Mouse (Mus musculus): ENCODE data around the gene Smim23. TPM values are rescaled to one million over a fixed set of nuclear protein-coding genes. Genes with fewer than 3 reads are reported as not detected.

The Smim23 gene
- polyA plus RNA-seq, 1 experiment from 2014 or later = not detected

DNA sequence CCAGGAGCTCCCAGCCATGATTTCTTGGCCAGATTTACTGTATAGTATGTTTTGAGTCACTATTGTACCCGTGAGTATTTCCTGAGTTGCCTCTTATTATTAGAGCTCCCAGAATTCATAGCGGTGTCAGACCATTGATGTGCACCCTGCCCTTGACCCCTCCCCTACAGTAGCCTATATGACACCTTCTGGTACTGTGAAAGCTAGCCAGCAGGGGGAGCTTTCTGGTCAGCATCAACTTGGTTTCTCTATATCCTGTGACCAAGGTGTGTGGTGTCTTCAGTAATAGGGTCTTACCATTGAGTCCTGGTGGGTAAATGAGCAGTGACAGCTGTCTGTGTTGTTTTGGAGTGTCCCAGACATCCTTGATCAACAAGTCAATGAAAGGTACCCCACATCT is 18.4 kb downstream of the Smim23 start:
- no peaks in the 10 kb centered on the region for H3K27me3 ChIP-seq
- ATAC-seq (ENCODE audit: low FRiP score, low read depth) = no peak
- H3K4me2 ChIP-seq (replicated peaks) = no peak overlapping the region
- H3K9ac ChIP-seq (replicated peaks) = no peak overlapping the region
- no peak overlapping the region for H3K27ac ChIP-seq (replicated peaks)
- H3K36me3 ChIP-seq = no peaks in the 10 kb centered on the region
- no peaks in the 10 kb centered on the region for H3K9me3 ChIP-seq
- no peak overlapping the region for H3K4me3 ChIP-seq
- 16% methylated on average over 2 of the region's 2 CpGs for WGBS
- H3K4me1 ChIP-seq = peaks cover 8% of the 10 kb centered on the region

DNA sequence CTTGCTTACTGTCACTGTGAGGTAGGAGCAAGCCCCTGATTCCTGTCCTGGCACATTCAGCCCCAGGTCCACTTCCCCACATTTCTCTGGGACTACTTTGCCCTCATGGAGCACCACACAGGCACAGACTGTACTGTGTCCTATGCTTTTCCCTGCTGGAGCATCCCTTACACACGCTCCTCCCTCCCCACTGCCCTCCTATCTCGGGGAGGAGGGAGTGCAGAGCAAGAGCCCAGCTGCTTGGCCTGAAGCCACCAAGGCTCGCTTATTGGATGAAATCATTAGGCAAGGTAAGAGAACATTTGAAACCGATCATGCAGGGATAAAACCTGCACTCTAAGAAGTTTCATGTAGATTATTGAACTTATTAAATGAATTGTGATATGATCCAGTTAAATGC is 20.7 kb downstream of the Smim23 start:
- WGBS = 60% methylated on average over 4 of the region's 4 CpGs
- H3K27me3 ChIP-seq = no peaks in the 10 kb centered on the region
- H3K27ac ChIP-seq (replicated peaks) = no peak overlapping the region
- ATAC-seq (ENCODE audit: low FRiP score, low read depth) = no peak
- no peaks in the 10 kb centered on the region for H3K9me3 ChIP-seq
- H3K4me3 ChIP-seq = no peak overlapping the region
- no peak overlapping the region for H3K9ac ChIP-seq (replicated peaks)
- H3K4me2 ChIP-seq (replicated peaks) = no peak overlapping the region
- no peaks in the 10 kb centered on the region for H3K36me3 ChIP-seq
- no peaks in the 10 kb centered on the region; the same call in 1 of the 2 replicates for H3K4me1 ChIP-seq

DNA sequence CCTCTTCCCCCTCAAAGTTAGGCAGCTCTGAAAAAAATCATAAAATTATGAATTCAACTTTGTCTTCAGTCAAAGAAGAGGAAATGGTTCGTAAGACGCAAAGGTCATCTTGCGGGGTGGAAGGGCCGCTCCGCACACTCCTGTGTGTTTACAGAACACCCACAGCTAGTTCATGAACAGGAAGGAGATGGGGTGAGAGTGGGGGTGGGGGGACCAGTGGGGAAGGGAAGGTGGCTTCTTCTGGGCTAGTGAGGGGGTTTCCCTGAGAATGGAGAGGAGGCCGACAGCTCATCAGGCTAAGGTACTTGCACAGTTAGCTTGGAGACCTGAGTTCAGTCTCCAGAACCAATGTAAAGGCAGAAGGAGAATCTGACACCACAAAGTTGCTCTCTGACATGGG is 22.7 kb downstream of the Smim23 start:
- ATAC-seq (ENCODE audit: low FRiP score, low read depth) = no peak
- Histone ChIP-seq H3K4me3 (no peak overlapping the region), H3K27me3 (no peaks in the 10 kb centered on the region), H3K9ac (replicated peaks) (no peak overlapping the region), H3K36me3 (no peaks in the 10 kb centered on the region), H3K27ac (replicated peaks) (no peak overlapping the region), H3K4me2 (replicated peaks) (no peak overlapping the region), H3K4me1 (no peaks in the 10 kb centered on the region; the same call in 1 of the 2 replicates), H3K9me3 (no peaks in the 10 kb centered on the region)
- 88% methylated on average over 6 of the region's 6 CpGs for WGBS

DNA sequence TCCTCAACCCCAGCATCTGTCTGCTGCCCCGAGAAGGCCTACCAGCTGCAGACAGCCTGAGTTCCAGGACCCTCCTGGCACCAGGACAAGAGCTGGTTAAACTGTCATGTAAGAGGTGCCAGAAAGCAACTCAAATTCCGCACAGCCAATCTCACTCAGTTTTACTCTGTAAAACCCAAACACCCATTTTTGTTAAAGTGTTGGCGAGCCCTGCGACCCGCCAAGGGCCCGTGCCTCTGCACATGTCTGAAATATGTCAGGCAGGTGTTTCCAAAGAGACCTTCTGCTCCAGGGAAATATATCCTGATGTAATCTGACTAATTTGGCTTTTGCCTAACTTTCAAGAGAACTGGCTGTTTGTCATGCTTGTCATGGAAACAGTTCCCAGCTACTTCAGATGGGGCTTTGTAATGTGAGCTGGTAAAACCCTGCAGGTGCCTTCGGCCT is 23.5 kb downstream of the Smim23 start:
- Histone ChIP-seq H3K4me1 (no peaks in the 10 kb centered on the region; the same call in 1 of the 2 replicates), H3K4me3 (no peak overlapping the region), H3K9me3 (no peaks in the 10 kb centered on the region), H3K9ac (replicated peaks) (no peak overlapping the region), H3K4me2 (replicated peaks) (no peak overlapping the region), H3K36me3 (no peaks in the 10 kb centered on the region), H3K27me3 (no peaks in the 10 kb centered on the region), H3K27ac (replicated peaks) (no peak overlapping the region)
- no peak for ATAC-seq (ENCODE audit: low FRiP score, low read depth)
- WGBS = 82% methylated on average over 7 of the region's 7 CpGs

DNA sequence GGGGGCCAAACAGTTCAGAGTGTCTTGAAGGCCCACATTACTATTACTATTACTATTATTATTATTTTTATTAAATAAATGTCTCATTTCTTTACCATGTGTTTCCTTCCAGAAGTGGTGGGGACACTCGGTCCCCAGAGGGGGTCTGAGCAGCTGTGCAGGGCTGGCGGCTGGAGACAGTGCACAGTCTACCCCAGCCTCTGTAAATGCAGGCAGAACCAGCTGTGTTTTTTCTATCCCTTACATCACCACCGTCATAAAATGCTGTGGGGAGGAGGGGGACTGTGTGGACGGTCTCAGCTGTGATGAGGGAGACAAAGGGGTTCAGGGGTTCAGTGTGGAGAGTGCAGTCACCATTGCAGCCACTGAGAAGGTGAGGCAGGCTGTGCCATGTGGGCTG is 26.0 kb downstream of the Smim23 start:
- no peak overlapping the region for H3K9ac ChIP-seq (replicated peaks)
- H3K36me3 ChIP-seq = no peaks in the 10 kb centered on the region
- H3K9me3 ChIP-seq = no peaks in the 10 kb centered on the region
- 72% methylated on average over 4 of the region's 4 CpGs for WGBS
- no peak overlapping the region for H3K4me3 ChIP-seq
- no peak overlapping the region for H3K27ac ChIP-seq (replicated peaks)
- H3K27me3 ChIP-seq = no peaks in the 10 kb centered on the region
- no peaks in the 10 kb centered on the region; the same call in 1 of the 2 replicates for H3K4me1 ChIP-seq
- no peak for ATAC-seq (ENCODE audit: low FRiP score, low read depth)
- H3K4me2 ChIP-seq (replicated peaks) = no peak overlapping the region

DNA sequence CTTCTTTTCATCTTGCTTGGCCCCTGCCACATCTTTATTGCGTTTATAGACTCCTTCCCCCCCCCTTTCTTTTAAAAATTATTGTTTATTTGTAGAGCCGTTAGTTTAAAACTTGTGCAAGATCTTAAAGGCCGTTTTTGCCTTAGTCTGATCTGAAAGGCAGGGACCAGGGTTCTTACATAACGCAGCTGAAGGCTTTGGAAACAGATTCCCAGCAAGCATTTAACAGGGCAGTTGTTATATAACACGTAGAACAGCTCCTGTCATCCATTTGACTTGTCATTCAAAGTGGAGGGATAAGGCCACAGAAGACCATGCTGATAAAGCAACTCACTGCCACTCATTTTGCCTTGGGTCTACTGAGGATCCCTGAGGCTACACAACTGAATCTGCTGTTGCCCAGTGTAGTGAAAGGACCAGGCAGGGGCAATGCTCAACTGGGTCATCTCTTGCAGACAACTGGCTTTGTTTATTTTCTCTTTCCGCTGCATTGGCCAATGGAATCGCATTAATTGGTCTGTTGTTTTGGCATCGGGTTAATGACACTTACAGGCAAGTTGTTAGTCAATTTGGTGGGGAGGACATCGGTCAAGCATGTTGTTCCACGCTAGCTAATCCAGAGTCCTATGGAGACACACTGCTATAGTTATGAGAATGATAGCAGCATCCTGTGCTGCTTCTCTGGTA is 29.5 kb downstream of the Smim23 start:
- Histone ChIP-seq H3K4me2 (replicated peaks) (no peak overlapping the region), H3K36me3 (no peaks in the 10 kb centered on the region), H3K27me3 (no peaks in the 10 kb centered on the region), H3K4me3 (no peak overlapping the region), H3K9me3 (no peaks in the 10 kb centered on the region), H3K4me1 (no peaks in the 10 kb centered on the region), H3K27ac (replicated peaks) (no peak overlapping the region), H3K9ac (replicated peaks) (no peak overlapping the region)
- 81% methylated on average over 10 of the region's 10 CpGs for WGBS
- no peak for ATAC-seq (ENCODE audit: low FRiP score, low read depth)

DNA sequence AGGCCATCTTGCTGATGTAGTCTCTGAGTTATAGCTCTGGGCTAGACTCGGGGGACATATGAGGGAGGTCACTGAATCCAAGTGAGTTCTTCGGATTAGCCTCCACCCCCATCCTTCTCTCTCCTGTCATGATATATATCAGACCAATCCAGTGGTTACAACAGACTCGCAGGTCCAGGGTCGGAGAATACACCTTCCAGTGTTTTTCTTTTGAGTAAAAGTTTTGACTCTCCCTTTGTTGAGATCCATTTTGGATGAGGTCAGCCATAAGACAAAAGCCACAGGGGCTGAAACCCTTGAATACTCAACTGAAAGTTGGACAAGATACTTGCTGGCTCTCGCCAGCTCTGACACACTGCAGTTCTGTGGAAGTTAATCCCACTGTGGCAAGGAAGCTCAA is 38.2 kb downstream of the Smim23 start:
- Histone ChIP-seq H3K4me1 (no peaks in the 10 kb centered on the region), H3K36me3 (no peaks in the 10 kb centered on the region), H3K27ac (replicated peaks) (no peak overlapping the region), H3K4me2 (replicated peaks) (no peak overlapping the region), H3K9ac (replicated peaks) (no peak overlapping the region), H3K9me3 (no peaks in the 10 kb centered on the region), H3K27me3 (no peaks in the 10 kb centered on the region), H3K4me3 (no peak overlapping the region)
- 84% methylated on average over 5 of the region's 5 CpGs for WGBS
- ATAC-seq (ENCODE audit: low FRiP score, low read depth) = no peak

DNA sequence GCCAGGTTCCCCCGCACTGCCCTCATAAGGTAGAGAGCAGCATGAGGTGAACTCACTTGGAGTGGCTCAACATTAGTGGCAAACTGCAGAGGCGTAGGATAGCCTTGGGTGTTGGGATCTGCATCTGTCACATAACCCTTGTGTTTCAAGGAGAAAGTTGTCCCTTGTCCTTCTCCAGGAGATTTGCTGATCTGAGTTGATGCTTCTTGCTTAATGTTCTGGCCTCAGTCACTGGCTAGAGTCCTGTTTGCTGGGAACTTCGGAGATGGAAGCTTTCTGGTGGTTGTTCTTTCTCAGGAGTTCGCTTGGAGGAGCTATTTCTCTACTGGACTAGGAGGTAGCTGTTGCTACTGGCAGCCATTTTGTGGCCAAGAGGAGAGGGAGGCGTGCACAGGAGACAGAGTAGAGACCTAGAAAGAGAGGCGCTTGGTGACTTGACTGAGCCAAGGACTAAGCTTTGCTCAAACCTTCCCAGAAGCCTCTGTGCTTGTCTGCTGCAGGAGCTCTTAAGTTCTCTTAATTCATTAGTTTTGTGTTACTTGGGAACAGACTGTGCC is 38.7 kb downstream of the Smim23 start:
- Histone ChIP-seq H3K27me3 (no peaks in the 10 kb centered on the region), H3K4me3 (no peak overlapping the region), H3K27ac (replicated peaks) (no peak overlapping the region), H3K9ac (replicated peaks) (no peak overlapping the region), H3K9me3 (no peaks in the 10 kb centered on the region), H3K4me1 (peaks cover 5% of the 10 kb centered on the region), H3K36me3 (no peaks in the 10 kb centered on the region), H3K4me2 (replicated peaks) (no peak overlapping the region)
- WGBS = 87% methylated on average over 6 of the region's 6 CpGs
- ATAC-seq (ENCODE audit: low FRiP score, low read depth) = no peak

DNA sequence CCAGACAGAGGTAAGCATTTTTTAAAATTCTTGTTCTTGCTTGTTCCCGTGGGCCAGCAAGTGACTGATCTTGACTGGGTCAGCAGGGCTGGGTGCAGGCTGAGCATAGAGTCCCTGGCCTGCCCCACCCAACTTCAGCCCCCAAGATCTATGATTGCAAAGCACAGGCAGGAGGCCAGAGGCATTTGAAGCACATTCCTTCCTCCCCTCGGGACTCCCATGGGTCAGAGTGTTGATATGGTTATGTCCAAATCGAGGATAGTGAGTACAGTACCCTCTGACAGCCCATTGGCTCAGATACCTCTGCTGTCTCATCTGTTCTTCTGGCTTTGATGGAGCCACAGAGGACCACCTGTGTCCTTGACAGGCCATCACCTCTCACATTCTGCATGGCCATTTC is 41.7 kb downstream of the Smim23 start:
- ATAC-seq (ENCODE audit: low FRiP score, low read depth) = no peak
- 84% methylated on average over 3 of the region's 3 CpGs for WGBS
- peaks cover 6% of the 10 kb centered on the region for H3K4me1 ChIP-seq
- H3K4me3 ChIP-seq = no peak overlapping the region
- no peaks in the 10 kb centered on the region for H3K27me3 ChIP-seq
- no peaks in the 10 kb centered on the region for H3K9me3 ChIP-seq
- H3K4me2 ChIP-seq (replicated peaks) = no peak overlapping the region
- no peak overlapping the region for H3K27ac ChIP-seq (replicated peaks)
- H3K9ac ChIP-seq (replicated peaks) = no peak overlapping the region
- no peaks in the 10 kb centered on the region for H3K36me3 ChIP-seq

DNA sequence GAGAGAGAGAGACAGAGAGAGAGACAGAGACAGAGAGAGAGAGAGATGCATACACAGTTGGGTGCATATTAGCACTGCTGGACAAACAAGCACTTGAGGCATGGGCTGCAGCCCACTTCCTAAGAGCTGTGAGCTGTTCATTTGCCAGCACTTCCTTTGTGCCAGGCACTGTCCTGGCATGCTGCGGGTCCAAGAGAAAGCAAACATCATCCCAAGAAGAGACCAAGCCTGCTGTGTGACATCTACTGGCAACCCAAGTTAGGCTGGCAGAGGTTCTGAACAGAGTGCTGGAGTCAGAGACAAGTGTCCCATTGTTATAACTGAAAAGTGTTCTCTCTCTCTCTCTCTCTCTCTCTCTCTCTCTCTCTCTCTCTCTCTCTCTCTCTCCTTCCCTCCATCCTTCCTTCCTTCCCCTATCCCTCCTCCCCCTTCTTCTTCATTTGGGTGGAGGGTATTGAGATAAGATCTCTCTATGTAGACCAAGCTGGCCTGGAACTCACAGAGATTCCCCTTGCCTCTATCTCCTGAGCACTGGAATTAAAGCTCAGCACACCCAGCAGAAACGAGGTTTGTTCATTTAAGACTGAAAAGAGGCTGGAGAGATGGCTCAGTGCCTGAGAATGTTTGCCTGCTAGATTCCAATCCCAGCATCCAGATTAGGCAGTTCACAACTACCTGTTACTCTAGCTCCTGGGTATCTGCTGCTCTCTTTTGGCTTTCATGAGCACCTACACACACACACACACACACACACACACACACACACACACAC is 42.6 kb downstream of the Smim23 start:
- Histone ChIP-seq H3K27ac (replicated peaks) (no peak overlapping the region), H3K4me3 (no peak overlapping the region), H3K4me1 (peaks cover 6% of the 10 kb centered on the region), H3K27me3 (no peaks in the 10 kb centered on the region), H3K9ac (replicated peaks) (no peak overlapping the region), H3K4me2 (replicated peaks) (no peak overlapping the region), H3K36me3 (no peaks in the 10 kb centered on the region), H3K9me3 (no peaks in the 10 kb centered on the region)
- ATAC-seq (ENCODE audit: low FRiP score, low read depth) = no peak
- WGBS = 66% methylated on average over 2 of the region's 2 CpGs

DNA sequence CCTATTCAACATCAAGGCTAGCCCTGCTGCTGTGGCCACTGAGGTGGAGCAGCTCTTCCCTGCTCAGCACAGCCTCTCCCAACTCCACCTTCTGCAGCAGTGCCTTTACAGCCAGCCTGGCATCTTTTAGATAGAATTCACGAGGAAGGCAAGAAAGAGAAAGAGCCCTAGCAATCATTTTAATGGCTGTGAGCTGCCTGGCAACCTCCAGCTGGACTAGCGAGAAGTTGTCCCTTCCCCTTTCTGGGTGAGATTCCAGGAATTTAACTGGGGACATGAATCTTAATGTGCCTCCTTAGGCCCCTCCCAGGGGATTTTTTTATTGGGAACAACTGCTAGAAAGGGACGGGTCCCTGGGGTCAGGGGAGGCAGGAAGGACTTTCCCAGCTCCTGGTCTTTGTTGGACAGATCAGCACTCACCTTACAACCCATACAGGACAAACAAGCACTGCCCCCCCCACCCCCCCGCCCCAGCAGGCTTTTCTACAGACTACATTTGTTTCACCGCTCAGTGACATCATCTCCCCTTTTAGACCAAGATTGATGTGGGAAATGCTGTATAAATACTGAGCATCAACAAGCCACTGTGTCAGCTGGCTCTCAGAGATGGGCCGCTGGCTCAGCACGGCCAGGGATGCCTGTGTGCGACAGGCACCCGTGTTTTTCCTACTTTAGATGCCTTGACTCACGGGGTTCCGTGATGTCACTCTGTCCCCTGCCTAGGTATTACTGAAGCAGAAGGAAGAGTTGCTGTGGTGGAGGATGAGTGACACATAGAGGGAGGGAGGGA is 43.5 kb downstream of the Smim23 start:
- no peaks in the 10 kb centered on the region for H3K9me3 ChIP-seq
- WGBS = 65% methylated on average over 11 of the region's 11 CpGs
- ATAC-seq (ENCODE audit: low FRiP score, low read depth) = no peak

More for the DNA sequence above, 43.5 kb downstream of the Smim23 start:
- no peak overlapping the region for H3K4me2 ChIP-seq (replicated peaks)
- H3K27ac ChIP-seq (replicated peaks) = no peak overlapping the region
- no peak overlapping the region for H3K4me3 ChIP-seq
- H3K9ac ChIP-seq (replicated peaks) = no peak overlapping the region
- H3K4me1 ChIP-seq = peaks cover 6% of the 10 kb centered on the region
- H3K36me3 ChIP-seq = no peaks in the 10 kb centered on the region
- no peaks in the 10 kb centered on the region for H3K27me3 ChIP-seq

Data from midbrain, embryonic 12.5 days (tissue).